Mouse (Mus musculus) forebrain, postnatal 0 days (tissue): ENCODE results near the gene Trp53tg5. TPM values are rescaled to one million over a fixed set of nuclear protein-coding genes. Genes with fewer than 3 reads are reported as not detected.

Experiments used
- ATAC-seq: fragments of 200-750 bp; cut with Nextera tagmentation; 2 replicates; pipeline ENCODE4 v1.8.0; 2017; ENCODE audit warnings: mild to moderate bottlenecking, moderate library complexity
- DNase-seq: peaks from one replicate; pipeline ENCODE4 v3.0.0-alpha.2; 2015
- H3K27ac ChIP-seq: fragments of 300-500 bp; sonication (generic); 2 replicates; pipeline ENCODE4 v1.5.1; 2014; ENCODE audit warnings: low read depth, mild to moderate bottlenecking, antibody characterized with exemption, low read length, moderate library complexity, mixed read lengths
- H3K27me3 ChIP-seq: fragments of 300-500 bp; sonication (generic); 2 replicates; pipeline ENCODE4 v1.6.1; 2014; ENCODE audit warnings: mild to moderate bottlenecking, low read length, mixed read lengths; ENCODE audit not compliant: insufficient read depth
- H3K36me3 ChIP-seq: fragments of 300-500 bp; sonication (generic); 2 replicates; pipeline ENCODE4 v1.6.1; 2014; ENCODE audit warnings: mild to moderate bottlenecking, moderate library complexity; ENCODE audit not compliant: insufficient read depth
- H3K4me1 ChIP-seq: fragments of 300-500 bp; sonication (generic); 2 replicates; pipeline ENCODE4 v1.6.1; 2014; ENCODE audit warnings: antibody characterized with exemption; ENCODE audit not compliant: insufficient read depth
- H3K4me2 ChIP-seq: fragments of 300-500 bp; sonication (generic); 2 replicates; pipeline ENCODE4 v1.6.1; 2014; ENCODE audit warnings: low read depth, mild to moderate bottlenecking, moderate library complexity
- H3K4me3 ChIP-seq: fragments of 300-500 bp; sonication (generic); 2 replicates; pipeline ENCODE4 v1.5.1; 2014; ENCODE audit warnings: low read depth, low read length, mixed read lengths
- H3K9ac ChIP-seq: fragments of 300-500 bp; sonication (generic); 2 replicates; pipeline ENCODE4 v1.6.1; 2014; ENCODE audit warnings: mild to moderate bottlenecking
- H3K9me3 ChIP-seq: fragments of 300-500 bp; sonication (generic); 2 replicates; pipeline ENCODE4 v1.6.1; 2016; ENCODE audit warnings: low read length
- CTCF ChIP-seq: sonication (generic); IDR thresholded peaks from 2 replicates; pipeline ENCODE4 v1.5.1; 2016; ENCODE audit warnings: antibody characterized with exemption, control low read depth, low read depth
- WGBS: fragments of 180-500 bp; shearing (Covaris S2); extraction: QIAGEN DNeasy Blood & Tissue Kit; methylation state at CpG from one replicate; pipeline ENCODE4 v1.1.7; 2014; 5-methylcytosine and 5-hydroxymethylcytosine counted together
- polyA plus RNA-seq: library from polyadenylated mRNA; unstranded; fragments of >200 nt; fragmentation: Nextera tagmentation; extraction: Ambion mirVana; gene quantifications from 2 replicates; pipeline ENCODE4 v1.2.1, GENCODE M21; 2015
- total RNA-seq: library from RNA; depleted of rRNA; stranded (reverse); fragments of >200 nt; gene quantifications from 2 replicates; pipeline ENCODE4 v1.2.3, GENCODE M21; 2014; rRNA removed

Gene Trp53tg5
- total and polyA plus RNA-seq, 2 experiments from 2014 or later = not detected

GRCm38 (mm10) chr2:164424406-164424805 is 49.1 kb downstream of the Trp53tg5 start:
- no peaks in the 10 kb centered on the region for H3K4me1 ChIP-seq
- H3K27ac ChIP-seq = no peak overlapping the region
- DNase-seq = no peak
- 89% methylated on average over 8 of the region's 8 CpGs for WGBS
- no peak overlapping the region for H3K9ac ChIP-seq
- no peaks in the 10 kb centered on the region for H3K9me3 ChIP-seq
- no peaks in the 10 kb centered on the region for H3K27me3 ChIP-seq
- ATAC-seq = no peak
- no peak overlapping the region for H3K4me3 ChIP-seq
- TF ChIP-seq CTCF = no peak
- H3K36me3 ChIP-seq = no peaks in the 10 kb centered on the region
- no peak overlapping the region for H3K4me2 ChIP-seq

- Histone ChIP-seq H3K4me1 (no peaks in the 10 kb centered on the region), H3K4me2 (no peak overlapping the region), H3K36me3 (no peaks in the 10 kb centered on the region), H3K9me3 (no peaks in the 10 kb centered on the region), H3K9ac (no peak overlapping the region), H3K4me3 (no peak overlapping the region), H3K27me3 (no peaks in the 10 kb centered on the region), H3K27ac (no peak overlapping the region)
- DNase-seq (no peak), ATAC-seq (no peak)
- TF ChIP-seq CTCF = no peak
- 91% methylated on average over 11 of the region's 11 CpGs for WGBS
Observed at GRCm38 (mm10) chr2:164423464-164423863, 50.1 kb downstream of the Trp53tg5 start.

- H3K27me3 ChIP-seq = no peaks in the 10 kb centered on the region
- no peak overlapping the region for H3K4me2 ChIP-seq
- DNase-seq (no peak), ATAC-seq (no peak)
- H3K4me1 ChIP-seq = no peaks in the 10 kb centered on the region
- WGBS = 90% methylated on average over 15 of the region's 15 CpGs
- H3K4me3 ChIP-seq = no peak overlapping the region
- H3K9me3 ChIP-seq = no peaks in the 10 kb centered on the region
- TF ChIP-seq CTCF = no peak
- no peaks in the 10 kb centered on the region for H3K36me3 ChIP-seq
- no peak overlapping the region for H3K27ac ChIP-seq
- no peak overlapping the region for H3K9ac ChIP-seq
Observed at GRCm38 (mm10) chr2:164422675-164423393, 50.7 kb downstream of the Trp53tg5 start.

GRCm38 (mm10) chr2:164421979-164422378 is 51.5 kb downstream of the Trp53tg5 start:
- H3K27ac ChIP-seq = no peak overlapping the region
- H3K4me1 ChIP-seq = no peaks in the 10 kb centered on the region
- 90% methylated on average over 8 of the region's 8 CpGs for WGBS
- H3K9ac ChIP-seq = no peak overlapping the region
- H3K27me3 ChIP-seq = no peaks in the 10 kb centered on the region
- H3K36me3 ChIP-seq = no peaks in the 10 kb centered on the region
- no peak overlapping the region for H3K4me2 ChIP-seq
- H3K4me3 ChIP-seq = no peak overlapping the region
- H3K9me3 ChIP-seq = no peaks in the 10 kb centered on the region
- no peak for TF ChIP-seq CTCF
- no peak for DNase-seq
- ATAC-seq = no peak

- no peak overlapping the region for H3K4me2 ChIP-seq
- ATAC-seq (no peak), DNase-seq (no peak)
- no peak overlapping the region for H3K4me3 ChIP-seq
- no peak for TF ChIP-seq CTCF
- H3K27ac ChIP-seq = no peak overlapping the region
- H3K9ac ChIP-seq = no peak overlapping the region
- H3K27me3 ChIP-seq = no peaks in the 10 kb centered on the region
- H3K9me3 ChIP-seq = no peaks in the 10 kb centered on the region
- 91% methylated on average over 7 of the region's 7 CpGs for WGBS
- H3K36me3 ChIP-seq = no peaks in the 10 kb centered on the region
- H3K4me1 ChIP-seq = no peaks in the 10 kb centered on the region
Observed at GRCm38 (mm10) chr2:164421306-164421705, 52.2 kb downstream of the Trp53tg5 start.

Other genes with a start within 250 kb of the Trp53tg5 start
- gene Svs2, start 235.3 kb downstream of the Trp53tg5 start, total RNA-seq = not detected in 2 replicates
- not detected in 2 replicates for gene Svs2, start 235.3 kb downstream of the Trp53tg5 start, polyA plus RNA-seq
- gene Svs3b, start 217.1 kb downstream of the Trp53tg5 start, total RNA-seq = not detected in 2 replicates
- not detected in 2 replicates for gene Svs3b, start 217.1 kb downstream of the Trp53tg5 start, polyA plus RNA-seq
- gene Svs4, start 195.3 kb downstream of the Trp53tg5 start, total RNA-seq = not detected in 2 replicates
- not detected in 2 replicates for gene Svs4, start 195.3 kb downstream of the Trp53tg5 start, polyA plus RNA-seq
- gene Svs3a, start 184.5 kb downstream of the Trp53tg5 start, total RNA-seq = not detected in 2 replicates
- not detected in 2 replicates for gene Svs3a, start 184.5 kb downstream of the Trp53tg5 start, polyA plus RNA-seq
- gene Svs6, start 157.0 kb downstream of the Trp53tg5 start, total RNA-seq = not detected in 2 replicates
- gene Svs6, start 157.0 kb downstream of the Trp53tg5 start, polyA plus RNA-seq = not detected in 2 replicates
- not detected in 2 replicates for gene Svs5, start 141.0 kb downstream of the Trp53tg5 start, total RNA-seq
- not detected in 2 replicates for gene Svs5, start 141.0 kb downstream of the Trp53tg5 start, polyA plus RNA-seq
- not detected in 2 replicates for gene Slpi, start 84.6 kb downstream of the Trp53tg5 start, total RNA-seq
- gene Slpi, start 84.6 kb downstream of the Trp53tg5 start, polyA plus RNA-seq = 0.71 and 0.77 TPM in 2 replicates
- 0.46 TPM in 1 of 2 replicates, not detected in the other for gene Rbpjl, start 70.6 kb downstream of the Trp53tg5 start, total RNA-seq
- 0.17 and 0.33 TPM in 2 replicates for gene Rbpjl, start 70.6 kb downstream of the Trp53tg5 start, polyA plus RNA-seq
- 6.2 and 6.3 TPM in 2 replicates for gene Matn4, start 68.6 kb downstream of the Trp53tg5 start, total RNA-seq
- gene Matn4, start 68.6 kb downstream of the Trp53tg5 start, polyA plus RNA-seq = 3.3 and 7.1 TPM in 2 replicates
- gene Sdc4, start 29.8 kb downstream of the Trp53tg5 start, total RNA-seq = 11.8 and 14.0 TPM in 2 replicates
- 8.0 and 16.5 TPM in 2 replicates for gene Sdc4, start 29.8 kb downstream of the Trp53tg5 start, polyA plus RNA-seq
- gene Sys1, start 16.8 kb downstream of the Trp53tg5 start, total RNA-seq = 88.0 and 167 TPM in 2 replicates
- 105 and 110 TPM in 2 replicates for gene Sys1, start 16.8 kb downstream of the Trp53tg5 start, polyA plus RNA-seq
- gene Gm20458, start 12.8 kb downstream of the Trp53tg5 start, total RNA-seq = 3.6 and 10.5 TPM in 2 replicates
- gene Gm20458, start 12.8 kb downstream of the Trp53tg5 start, polyA plus RNA-seq = 10.0 and 10.7 TPM in 2 replicates
- gene Dbndd2, start 12.4 kb upstream of the Trp53tg5 start, total RNA-seq = 21.7 and 23.9 TPM in 2 replicates
- gene Dbndd2, start 12.4 kb upstream of the Trp53tg5 start, polyA plus RNA-seq = 10.9 and 17.6 TPM in 2 replicates
- 47.6 and 77.6 TPM in 2 replicates for gene Pigt, start 23.8 kb upstream of the Trp53tg5 start, total RNA-seq
- 91.0 and 93.8 TPM in 2 replicates for gene Pigt, start 23.8 kb upstream of the Trp53tg5 start, polyA plus RNA-seq
- gene Wfdc2, start 88.7 kb upstream of the Trp53tg5 start, total RNA-seq = 1.5 and 6.1 TPM in 2 replicates
- 4.3 and 7.3 TPM in 2 replicates for gene Wfdc2, start 88.7 kb upstream of the Trp53tg5 start, polyA plus RNA-seq
- gene Spint3, start 99.7 kb upstream of the Trp53tg5 start, total RNA-seq = not detected in 2 replicates
- not detected in 2 replicates for gene Spint3, start 99.7 kb upstream of the Trp53tg5 start, polyA plus RNA-seq
- gene Wfdc6a, start 111.7 kb upstream of the Trp53tg5 start, total RNA-seq = not detected in 2 replicates
- 0.33 TPM in 1 of 2 replicates, not detected in the other for gene Wfdc6a, start 111.7 kb upstream of the Trp53tg5 start, polyA plus RNA-seq
- not detected in 2 replicates for gene Eppin, start 119.9 kb upstream of the Trp53tg5 start, total RNA-seq
- gene Eppin, start 119.9 kb upstream of the Trp53tg5 start, polyA plus RNA-seq = 0.19 TPM in 1 of 2 replicates, not detected in the other
- gene Wfdc6b, start 139.8 kb upstream of the Trp53tg5 start, total RNA-seq = not detected in 2 replicates
- not detected in 2 replicates for gene Wfdc6b, start 139.8 kb upstream of the Trp53tg5 start, polyA plus RNA-seq
- not detected in 2 replicates for gene Wfdc8, start 139.9 kb upstream of the Trp53tg5 start, total RNA-seq
- gene Wfdc8, start 139.9 kb upstream of the Trp53tg5 start, polyA plus RNA-seq = not detected in 2 replicates
- gene Wfdc16, start 165.1 kb upstream of the Trp53tg5 start, total RNA-seq = not detected in 2 replicates
- gene Wfdc16, start 165.1 kb upstream of the Trp53tg5 start, polyA plus RNA-seq = not detected in 2 replicates
- not detected in 2 replicates for gene Wfdc10, start 182.3 kb upstream of the Trp53tg5 start, total RNA-seq
- not detected in 2 replicates for gene Wfdc10, start 182.3 kb upstream of the Trp53tg5 start, polyA plus RNA-seq
- not detected in 2 replicates for gene Wfdc9, start 182.9 kb upstream of the Trp53tg5 start, total RNA-seq
- gene Wfdc9, start 182.9 kb upstream of the Trp53tg5 start, polyA plus RNA-seq = not detected in 2 replicates
- gene Wfdc11, start 200.4 kb upstream of the Trp53tg5 start, total RNA-seq = not detected in 2 replicates
- gene Wfdc11, start 200.4 kb upstream of the Trp53tg5 start, polyA plus RNA-seq = not detected in 2 replicates
- not detected in 2 replicates for gene Wfdc13, start 211.4 kb upstream of the Trp53tg5 start, total RNA-seq
- gene Wfdc13, start 211.4 kb upstream of the Trp53tg5 start, polyA plus RNA-seq = not detected in 2 replicates
- not detected in 2 replicates for gene Spint4, start 224.8 kb upstream of the Trp53tg5 start, total RNA-seq
- not detected in 2 replicates for gene Spint4, start 224.8 kb upstream of the Trp53tg5 start, polyA plus RNA-seq
- not detected in 2 replicates for gene Spint5, start 241.6 kb upstream of the Trp53tg5 start, total RNA-seq
- gene Spint5, start 241.6 kb upstream of the Trp53tg5 start, polyA plus RNA-seq = not detected in 2 replicates